Mouse (Mus musculus) embryonic facial prominence, embryonic 11.5 days (tissue): ENCODE results near the gene Gm20489. TPM values are rescaled to one million over a fixed set of nuclear protein-coding genes. Genes with fewer than 3 reads are reported as not detected.

Source experiments
- ATAC-seq: fragments of 200-750 bp; cut with Nextera tagmentation; replicated peaks from 2 replicates; pipeline ENCODE4 v1.8.0; 2017; ENCODE audit warnings: low read depth; ENCODE audit not compliant: insufficient number of reproducible peaks, low FRiP score, low TSS enrichment
- DNase-seq: peaks from one replicate; pipeline ENCODE4 v3.0.0-alpha.2; 2015; ENCODE audit warnings: low spot score
- H3K27ac ChIP-seq: fragments of 300-500 bp; sonication (generic); replicated peaks from 2 replicates; pipeline ENCODE4 v1.5.1; 2014; ENCODE audit warnings: mild to moderate bottlenecking, low read depth, low read length, control low read depth
- H3K27me3 ChIP-seq: fragments of 300-500 bp; sonication (generic); 2 replicates; pipeline ENCODE4 v1.6.1; 2014; ENCODE audit warnings: mild to moderate bottlenecking, low read length, moderate library complexity, mixed read lengths; ENCODE audit not compliant: control insufficient read depth, insufficient read depth
- H3K36me3 ChIP-seq: fragments of 300-500 bp; sonication (generic); replicated peaks from 2 replicates; pipeline ENCODE4 v1.6.1; 2014; ENCODE audit warnings: low read depth, mild to moderate bottlenecking, low read length, moderate library complexity, mixed read lengths; ENCODE audit not compliant: control insufficient read depth, insufficient read depth
- H3K4me1 ChIP-seq: fragments of 300-500 bp; sonication (generic); 2 replicates; pipeline ENCODE4 v1.6.1; 2014; ENCODE audit warnings: low read length, mixed read lengths; ENCODE audit not compliant: control insufficient read depth, insufficient read depth
- H3K4me2 ChIP-seq: fragments of 300-500 bp; sonication (generic); 2 replicates; pipeline ENCODE4 v1.6.1; 2014; ENCODE audit warnings: low read depth, mild to moderate bottlenecking, control low read depth, low read length, moderate library complexity
- H3K4me3 ChIP-seq: fragments of 300-500 bp; sonication (generic); 2 replicates; pipeline ENCODE4 v1.5.1; 2014; ENCODE audit warnings: low read depth, low read length, control low read depth
- H3K9ac ChIP-seq: fragments of 300-500 bp; sonication (generic); replicated peaks from 2 replicates; pipeline ENCODE4 v1.6.1; 2014; ENCODE audit warnings: mild to moderate bottlenecking, control low read depth, low read length
- H3K9me3 ChIP-seq: fragments of 300-500 bp; sonication (generic); replicated peaks from 2 replicates; pipeline ENCODE4 v1.6.1; 2016; ENCODE audit warnings: mild to moderate bottlenecking, low read length, inconsistent platforms, mixed read lengths; ENCODE audit not compliant: control insufficient read depth
- WGBS: fragments of 180-500 bp; shearing (Covaris S2); extraction: QIAGEN DNeasy Blood & Tissue Kit; methylation state at CpG from one replicate; pipeline ENCODE4 v1.1.7; 2014; 5-methylcytosine and 5-hydroxymethylcytosine counted together
- polyA plus RNA-seq: library from polyadenylated mRNA; unstranded; fragments of >200 nt; fragmentation: Nextera tagmentation; extraction: Ambion mirVana; gene quantifications from 2 replicates; pipeline ENCODE4 v1.2.1, GENCODE M21; 2014

Gm20489 gene
- polyA plus RNA-seq = not detected in 2 replicates

DNA sequence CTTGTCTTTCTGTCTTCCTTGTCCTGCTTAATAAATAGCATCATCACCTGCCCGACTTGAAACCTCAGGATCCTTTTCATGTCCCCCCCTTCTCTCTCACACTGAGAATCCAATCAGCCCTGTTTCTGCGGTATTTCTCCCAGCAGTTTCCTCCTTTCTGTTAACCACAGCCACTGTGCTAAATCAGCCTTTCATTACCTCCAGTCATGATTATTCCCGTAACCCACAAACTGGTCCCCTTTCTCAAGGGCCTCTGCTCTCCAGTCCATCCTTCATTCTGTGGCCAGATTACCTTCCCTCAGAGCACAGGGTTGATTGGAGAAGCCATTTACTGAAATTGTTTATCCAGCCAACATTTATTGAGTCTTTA, at the start of gene Gm20489:
Gene Gm20489 (minus strand): TSS at position 269 of the 370 bp plus-strand sequence.
- H3K4me1 ChIP-seq = no peaks in the 10 kb centered on the region
- 56% methylated on average over 3 of the region's 3 CpGs for WGBS
- no peaks in the 10 kb centered on the region for H3K36me3 ChIP-seq
- H3K27me3 ChIP-seq = no peaks in the 10 kb centered on the region
- H3K27ac ChIP-seq = no peak within 1 kb of the TSS
- H3K9me3 ChIP-seq = no peaks in the 10 kb centered on the region
- H3K9ac ChIP-seq = no peak within 1 kb of the TSS
- DNase-seq = no peak
- no peak within 1 kb of the TSS for H3K4me3 ChIP-seq
- H3K4me2 ChIP-seq = no peak within 1 kb of the TSS
- ATAC-seq = no peak

DNA sequence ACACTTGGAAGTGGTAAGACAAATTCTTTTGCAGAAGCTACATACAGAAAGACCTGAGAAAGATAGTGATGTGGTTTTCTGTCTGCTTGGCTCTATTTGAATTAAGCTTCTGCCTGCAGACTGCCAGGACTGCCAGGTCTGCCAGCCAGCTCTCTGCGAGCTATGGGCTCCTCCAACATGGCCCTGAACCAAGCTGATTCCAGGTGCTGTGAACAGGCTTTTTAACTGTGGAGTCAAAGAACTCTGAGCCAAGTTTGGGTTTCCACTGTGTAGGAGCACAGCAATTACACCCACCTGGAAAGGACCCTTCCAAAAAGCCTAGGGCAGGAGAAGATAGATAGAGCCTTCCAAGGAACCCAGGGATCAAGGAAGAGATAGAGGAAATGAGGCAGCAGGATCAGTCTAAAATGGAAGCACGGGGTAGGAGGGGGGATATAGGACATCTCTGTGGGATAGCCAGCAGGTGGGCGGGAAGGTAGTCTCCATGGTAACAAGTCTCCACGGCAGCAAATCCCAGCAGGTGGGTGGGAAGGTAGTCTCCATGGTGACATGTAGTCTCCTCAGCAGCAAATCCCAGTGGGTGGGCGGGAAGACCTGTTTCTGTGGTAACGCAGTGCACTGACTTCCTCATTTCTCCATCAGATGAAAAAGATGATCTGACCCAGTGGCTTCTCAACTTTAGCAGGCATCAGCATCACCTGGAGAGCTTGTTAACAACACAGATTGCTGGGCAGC, 45.0 kb upstream of the Gm20489 start:
- Histone ChIP-seq H3K9ac (no peak overlapping the region), H3K36me3 (no peaks in the 10 kb centered on the region), H3K27ac (no peak overlapping the region), H3K4me1 (no peaks in the 10 kb centered on the region), H3K4me2 (no peak overlapping the region), H3K4me3 (no peak overlapping the region), H3K9me3 (no peaks in the 10 kb centered on the region), H3K27me3 (no peaks in the 10 kb centered on the region)
- ATAC-seq (no peak), DNase-seq (no peak)
- 42% methylated on average over 6 of the region's 6 CpGs for WGBS

DNA sequence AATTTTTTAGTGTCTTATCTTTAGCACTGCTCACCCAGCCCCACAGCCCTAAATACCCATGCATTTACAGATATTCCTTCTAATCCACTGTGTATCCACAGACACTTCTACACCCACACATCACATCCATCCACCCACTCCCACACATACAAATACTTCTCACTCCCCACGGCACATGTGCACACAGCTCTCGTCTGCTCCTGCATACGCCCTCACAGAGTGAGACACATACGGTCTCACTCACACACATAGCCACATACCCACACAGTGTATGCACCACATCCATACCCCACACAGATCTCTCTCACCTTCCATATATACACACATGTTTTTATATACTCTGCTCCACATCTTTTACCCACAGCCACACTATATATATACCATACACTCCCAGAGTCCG, 40.5 kb upstream of the Gm20489 start:
- DNase-seq = no peak
- Histone ChIP-seq H3K4me2 (no peak overlapping the region), H3K4me3 (no peak overlapping the region), H3K4me1 (no peaks in the 10 kb centered on the region), H3K27me3 (no peaks in the 10 kb centered on the region), H3K9me3 (no peaks in the 10 kb centered on the region), H3K27ac (no peak overlapping the region), H3K9ac (no peak overlapping the region), H3K36me3 (no peaks in the 10 kb centered on the region)
- WGBS = 91% methylated on average over 5 of the region's 5 CpGs
- ATAC-seq = no peak

DNA sequence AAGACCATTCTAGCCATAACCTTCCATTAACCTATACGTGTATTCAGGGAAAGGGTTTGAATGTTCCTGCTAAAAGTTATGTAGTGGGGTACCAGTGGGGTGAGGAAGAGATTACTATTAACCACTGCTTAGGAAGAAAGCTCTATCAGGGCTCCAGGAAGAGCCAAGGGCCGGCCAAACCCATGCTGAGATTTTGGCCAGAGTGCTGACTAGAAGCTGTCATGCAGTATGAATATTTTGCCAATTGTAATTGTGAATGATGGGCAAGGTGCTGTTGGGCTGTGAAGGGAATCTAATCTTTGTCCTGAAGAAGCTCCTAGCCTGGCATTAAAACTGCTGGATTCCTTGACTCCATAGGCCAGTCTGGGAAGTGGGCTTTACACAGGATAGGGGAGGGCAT, 35.8 kb upstream of the Gm20489 start:
- Histone ChIP-seq H3K27me3 (no peaks in the 10 kb centered on the region), H3K9me3 (no peaks in the 10 kb centered on the region), H3K4me1 (no peaks in the 10 kb centered on the region), H3K9ac (no peak overlapping the region), H3K27ac (no peak overlapping the region), H3K4me2 (no peak overlapping the region), H3K36me3 (no peaks in the 10 kb centered on the region), H3K4me3 (no peak overlapping the region)
- 53% methylated on average over 2 of the region's 2 CpGs for WGBS
- ATAC-seq = no peak
- DNase-seq = no peak

DNA sequence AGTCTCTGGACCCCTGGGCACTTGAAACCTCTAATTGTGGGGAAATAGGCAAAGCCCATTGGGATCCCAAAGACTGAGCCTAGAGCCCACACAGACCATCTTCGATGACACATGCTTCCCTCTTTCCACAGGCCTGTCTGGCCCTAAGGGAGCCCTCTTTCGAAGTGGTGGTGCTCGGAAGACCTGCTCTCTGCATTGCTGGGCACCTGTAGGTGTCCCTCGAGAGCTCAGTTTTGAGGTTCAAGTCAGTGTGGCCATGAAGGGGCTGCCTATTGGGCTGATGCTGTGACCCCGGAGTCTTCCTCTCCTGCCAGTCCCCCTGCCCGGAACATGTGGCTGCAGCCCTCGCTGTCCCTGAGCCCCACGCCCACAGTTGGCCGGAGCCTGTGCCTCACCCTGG, 32.8 kb upstream of the Gm20489 start:
- WGBS = 71% methylated on average over 9 of the region's 9 CpGs
- H3K27me3 ChIP-seq = no peaks in the 10 kb centered on the region

DNA sequence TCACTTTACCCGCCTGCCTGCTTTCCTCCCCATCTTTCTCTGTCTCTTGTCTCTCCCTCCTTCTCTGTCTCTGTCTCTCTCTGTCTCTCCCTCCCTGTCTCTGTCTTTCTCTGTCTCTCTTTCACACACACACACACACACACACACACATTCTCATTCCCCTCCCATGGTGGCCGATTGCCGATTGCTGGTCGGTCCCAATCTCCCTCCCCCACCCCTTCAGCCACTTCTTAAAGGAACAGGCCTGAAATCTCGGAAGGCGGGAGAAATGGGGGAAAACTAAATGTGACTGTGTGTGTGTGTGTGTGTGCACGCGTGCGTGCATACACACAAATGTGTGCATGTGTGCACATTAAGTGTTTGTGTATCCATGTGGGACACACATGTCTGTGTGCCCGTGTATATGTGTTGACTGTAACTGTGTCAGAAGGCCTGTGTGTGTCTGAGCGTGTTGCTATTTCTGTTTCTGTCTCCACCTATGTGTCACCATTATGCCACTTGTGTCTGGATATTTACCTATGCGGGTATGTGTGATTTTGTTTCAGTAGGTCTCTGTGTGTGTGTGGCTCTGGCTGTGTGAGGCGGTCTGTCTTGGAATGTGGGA, 31.7 kb upstream of the Gm20489 start:
- peak overlapping the region; percentile 9; the same call in 1 of the 2 replicates for H3K9ac ChIP-seq
- no peaks in the 10 kb centered on the region for H3K4me1 ChIP-seq
- no peaks in the 10 kb centered on the region for H3K27me3 ChIP-seq
- no peaks in the 10 kb centered on the region for H3K9me3 ChIP-seq
- DNase-seq (peak; percentile 63), ATAC-seq (peak; percentile 50; the same call in 1 of the 2 replicates)
- H3K36me3 ChIP-seq = no peaks in the 10 kb centered on the region
- WGBS = 25% methylated on average over 13 of the region's 13 CpGs
- H3K27ac ChIP-seq = peak overlapping the region; percentile 41; the same call in 1 of the 2 replicates
- H3K4me3 ChIP-seq = peak overlapping the region; percentile 36
- H3K4me2 ChIP-seq = peak overlapping the region; percentile 29

More for the DNA sequence above, 32.8 kb upstream of the Gm20489 start:
- DNase-seq = no peak
- no peaks in the 10 kb centered on the region for H3K9me3 ChIP-seq
- H3K36me3 ChIP-seq = no peaks in the 10 kb centered on the region
- no peak overlapping the region for H3K27ac ChIP-seq
- H3K4me2 ChIP-seq = no peak overlapping the region
- no peak overlapping the region for H3K4me3 ChIP-seq
- ATAC-seq = no peak
- no peaks in the 10 kb centered on the region for H3K4me1 ChIP-seq
- H3K9ac ChIP-seq = no peak overlapping the region

DNA sequence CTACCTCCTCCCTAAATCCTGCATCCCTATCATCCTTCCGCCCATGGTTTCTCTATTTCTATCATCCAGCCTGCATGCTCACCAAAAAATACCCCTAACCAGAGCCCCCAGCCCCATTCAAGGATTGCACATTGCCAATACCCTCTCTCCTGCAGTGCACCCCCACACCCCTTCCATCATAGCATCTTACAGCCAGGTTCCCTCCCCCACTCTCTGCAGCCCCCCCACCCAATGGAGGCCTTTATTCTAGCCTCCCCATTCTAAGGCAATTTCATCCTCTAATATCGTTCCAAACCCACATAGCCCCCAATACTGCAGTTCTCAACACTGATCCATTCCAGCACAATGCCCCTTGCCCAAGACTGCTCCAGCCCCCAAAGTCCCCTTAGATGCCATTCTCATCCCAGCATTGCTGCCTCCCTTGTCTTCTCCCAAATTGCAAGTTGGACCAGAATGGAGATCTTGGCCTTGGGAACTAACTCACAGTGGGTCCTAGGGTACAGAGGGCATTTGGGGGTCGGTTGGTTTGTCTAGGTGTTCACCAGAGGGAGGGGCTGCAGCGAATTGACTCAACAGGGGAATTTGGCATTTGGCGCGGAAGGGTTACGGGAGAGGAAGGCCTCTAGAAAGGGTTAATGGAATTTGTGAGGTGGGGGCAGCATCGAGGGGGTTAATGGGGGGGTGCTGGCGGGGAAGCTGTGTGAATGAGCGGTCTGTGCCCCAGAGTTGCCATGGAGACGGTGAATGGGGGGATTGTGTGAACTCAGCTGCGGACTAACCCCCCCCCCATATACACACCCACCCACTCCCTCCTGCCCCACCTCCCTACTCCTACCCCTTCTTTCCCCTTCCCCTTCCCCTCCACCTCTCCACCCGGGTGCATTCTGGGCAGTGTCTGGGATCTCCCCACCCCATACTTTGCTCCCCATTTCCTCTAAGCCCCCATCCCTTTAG, 30.9 kb upstream of the Gm20489 start:
- H3K9me3 ChIP-seq = no peaks in the 10 kb centered on the region
- peak; percentile 84 for ATAC-seq
- H3K9ac ChIP-seq = peak overlapping the region; percentile 41
- peak overlapping the region; percentile 44 for H3K4me2 ChIP-seq
- no peaks in the 10 kb centered on the region for H3K4me1 ChIP-seq
- peak; percentile 61 for DNase-seq
- H3K36me3 ChIP-seq = no peaks in the 10 kb centered on the region
- no peaks in the 10 kb centered on the region for H3K27me3 ChIP-seq
- 25% methylated on average over 10 of the region's 13 CpGs for WGBS
- no peak overlapping the region for H3K27ac ChIP-seq
- H3K4me3 ChIP-seq = peak overlapping the region; percentile 36
